Mouse (Mus musculus) kidney, postnatal 0 days (tissue): ENCODE data around the gene Ankrd42. TPM values are rescaled to one million over a fixed set of nuclear protein-coding genes. Genes with fewer than 3 reads are reported as not detected.
A peak's percentile ranks its signal among the peaks of the same experiment; 100 is the strongest.

Source experiments
- ATAC-seq: fragments of 200-750 bp; cut with Nextera tagmentation; replicated peaks from 2 replicates; pipeline ENCODE4 v1.8.0; 2017; ENCODE audit warnings: low read depth, moderate number of reproducible peaks, moderate TSS enrichment, moderate library complexity; ENCODE audit not compliant: low FRiP score
- DNase-seq: peaks from one replicate; pipeline ENCODE4 v3.0.0-alpha.2; 2016; ENCODE audit warnings: low spot score
- H3K27ac ChIP-seq: fragments of 300-500 bp; sonication (generic); 2 replicates; pipeline ENCODE4 v1.5.1; 2014; ENCODE audit warnings: mild to moderate bottlenecking
- H3K27me3 ChIP-seq: fragments of 300-500 bp; sonication (generic); 2 replicates; pipeline ENCODE4 v1.6.1; 2014; ENCODE audit warnings: low read length, mixed read lengths; ENCODE audit not compliant: insufficient read depth
- H3K36me3 ChIP-seq: fragments of 300-500 bp; sonication (generic); 2 replicates; pipeline ENCODE4 v1.6.1; 2014; ENCODE audit warnings: low read length, mixed read lengths; ENCODE audit not compliant: insufficient read depth
- H3K4me1 ChIP-seq: fragments of 300-500 bp; sonication (generic); replicated peaks from 2 replicates; pipeline ENCODE4 v1.6.1; 2014; ENCODE audit warnings: antibody characterized with exemption, low read length, mixed read lengths; ENCODE audit not compliant: insufficient read depth
- H3K4me2 ChIP-seq: fragments of 300-500 bp; sonication (generic); 2 replicates; pipeline ENCODE4 v1.6.1; 2014; ENCODE audit warnings: mild to moderate bottlenecking, low read length, moderate library complexity, mixed read lengths
- H3K4me3 ChIP-seq: fragments of 300-500 bp; sonication (generic); replicated peaks from 2 replicates; pipeline ENCODE4 v1.5.1; 2014; ENCODE audit warnings: low read depth, low read length
- H3K9ac ChIP-seq: fragments of 300-500 bp; sonication (generic); 2 replicates; pipeline ENCODE4 v1.6.1; 2014; ENCODE audit warnings: low read depth, low read length
- H3K9me3 ChIP-seq: fragments of 300-500 bp; sonication (generic); replicated peaks from 2 replicates; pipeline ENCODE4 v1.6.1; 2016; ENCODE audit warnings: low read length, inconsistent platforms, mixed read lengths
- CTCF ChIP-seq: IDR thresholded peaks from 2 replicates; pipeline ENCODE4 v1.5.1; 2016; ENCODE audit warnings: antibody characterized with exemption, low read depth, mild to moderate bottlenecking, moderate library complexity
- WGBS: fragments of 180-500 bp; shearing (Covaris S2); extraction: QIAGEN DNeasy Blood & Tissue Kit; methylation state at CpG from one replicate; pipeline ENCODE4 v1.1.7; 2014; 5-methylcytosine and 5-hydroxymethylcytosine counted together
- polyA plus RNA-seq: library from polyadenylated mRNA; unstranded; fragments of >200 nt; fragmentation: Nextera tagmentation; extraction: Ambion mirVana; gene quantifications from 2 replicates; pipeline ENCODE4 v1.2.1, GENCODE M21; 2015

Ankrd42 gene
- polyA plus RNA-seq, 1 experiment from 2014 or later, result 4.5 TPM

DNA sequence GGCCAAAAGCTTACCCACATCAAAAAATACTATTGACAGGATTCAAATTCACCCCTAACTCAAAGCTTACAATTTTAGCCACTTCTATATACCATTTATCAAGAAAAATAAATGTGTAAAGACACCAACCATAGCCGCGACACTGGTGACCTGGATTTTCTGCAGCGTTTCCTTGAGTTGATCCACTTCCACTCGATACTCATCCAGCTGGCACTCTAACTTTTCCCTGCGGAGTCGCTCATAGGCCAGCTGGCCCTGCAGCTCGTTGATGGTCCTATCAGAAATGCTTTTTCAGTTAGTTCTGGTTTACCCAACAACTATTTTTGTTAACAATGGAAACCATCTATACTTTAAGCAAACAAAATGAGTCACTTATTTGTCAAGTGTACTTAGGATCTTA, 47.0 kb downstream of the Ankrd42 start:
- H3K27me3 ChIP-seq, result no peaks in the 10 kb centered on the region
- 87% methylated on average over 7 of the region's 7 CpGs for WGBS
- no peak overlapping the region for H3K4me3 ChIP-seq
- no peak overlapping the region for H3K9ac ChIP-seq
- H3K4me1 ChIP-seq, result no peaks in the 10 kb centered on the region
- H3K27ac ChIP-seq, result no peak overlapping the region
- H3K36me3 ChIP-seq, result no peaks in the 10 kb centered on the region
- no peak overlapping the region for H3K4me2 ChIP-seq
- no peak for TF ChIP-seq CTCF
- no peaks in the 10 kb centered on the region for H3K9me3 ChIP-seq
- no peak for ATAC-seq
- no peak for DNase-seq

DNA sequence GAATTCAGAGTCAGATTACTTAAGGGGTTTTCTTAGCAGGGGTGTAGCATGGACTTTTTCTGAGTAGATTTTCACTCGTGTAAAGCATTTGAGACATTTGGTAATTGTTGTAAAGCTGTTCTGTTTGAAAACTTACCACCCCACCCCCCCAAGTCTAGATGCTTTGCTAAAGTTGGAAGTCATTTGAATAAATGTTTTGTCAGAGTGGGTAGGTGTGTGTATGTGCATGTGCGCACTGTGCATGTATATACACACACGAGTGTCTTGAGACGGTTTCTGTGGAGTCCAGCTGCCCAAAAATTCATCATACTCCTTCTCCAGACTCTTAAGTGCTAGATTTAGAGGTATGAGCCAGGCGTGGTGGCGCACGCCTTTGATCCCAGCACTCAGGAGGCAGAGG, 53.4 kb downstream of the Ankrd42 start:
- H3K4me3 ChIP-seq, result no peak overlapping the region
- H3K4me1 ChIP-seq, result no peaks in the 10 kb centered on the region
- H3K36me3 ChIP-seq, result 0 out of 2 replicates have a peak, but pooled peaks cover 1% of the 10 kb centered on the region
- no peak for TF ChIP-seq CTCF
- H3K4me2 ChIP-seq, result no peak overlapping the region
- H3K9me3 ChIP-seq, result no peaks in the 10 kb centered on the region
- 91% methylated on average over 7 of the region's 7 CpGs for WGBS
- ATAC-seq, result no peak
- no peak for DNase-seq
- no peak overlapping the region for H3K27ac ChIP-seq
- no peak overlapping the region for H3K9ac ChIP-seq
- no peaks in the 10 kb centered on the region for H3K27me3 ChIP-seq

GRCm38 (mm10) chr7:92580491-92581207, 56.3 kb downstream of the Ankrd42 start:
- TF ChIP-seq CTCF, result no peak
- 89% methylated on average over 5 of the region's 5 CpGs for WGBS
- H3K36me3 ChIP-seq, result 0 out of 2 replicates have a peak, but pooled peaks cover 6% of the 10 kb centered on the region
- no peaks in the 10 kb centered on the region for H3K4me1 ChIP-seq
- no peaks in the 10 kb centered on the region for H3K9me3 ChIP-seq
- DNase-seq (no peak), ATAC-seq (no peak)
- H3K4me3 ChIP-seq, result no peak overlapping the region
- no peaks in the 10 kb centered on the region for H3K27me3 ChIP-seq
- no peak overlapping the region for H3K9ac ChIP-seq
- no peak overlapping the region for H3K4me2 ChIP-seq
- no peak overlapping the region for H3K27ac ChIP-seq

DNA sequence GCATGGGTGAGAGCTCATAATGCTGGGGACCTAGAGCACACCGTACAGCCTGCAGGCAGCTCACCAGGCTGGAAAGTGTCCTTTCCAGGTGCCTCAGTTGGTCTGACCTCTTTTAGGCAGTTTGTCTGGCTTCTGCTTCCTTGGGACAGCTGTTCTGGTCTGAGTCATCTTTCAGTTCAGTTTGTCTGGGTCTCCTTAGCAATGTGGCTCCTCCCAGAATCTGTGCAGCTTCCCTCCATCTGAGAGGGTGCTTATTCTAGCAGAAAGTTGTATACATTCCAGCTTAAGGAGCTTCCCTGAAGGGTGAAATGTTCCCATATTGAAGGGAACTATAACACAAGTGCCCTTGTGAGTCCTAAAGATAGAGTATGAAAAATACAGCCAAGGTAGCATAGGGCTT, 70.2 kb downstream of the Ankrd42 start:
- no peaks in the 10 kb centered on the region; the same call in 1 of the 2 replicates for H3K4me1 ChIP-seq
- no peaks in the 10 kb centered on the region for H3K9me3 ChIP-seq
- no peaks in the 10 kb centered on the region for H3K27me3 ChIP-seq
- H3K36me3 ChIP-seq, result peaks cover 5% of the 10 kb centered on the region; the same call in 1 of the 2 replicates
- 90% methylated on average over 1 of the region's 1 CpGs for WGBS
- ATAC-seq (no peak), DNase-seq (no peak)
- H3K9ac ChIP-seq, result no peak overlapping the region
- H3K27ac ChIP-seq, result no peak overlapping the region
- H3K4me2 ChIP-seq, result no peak overlapping the region
- no peak overlapping the region for H3K4me3 ChIP-seq
- TF ChIP-seq CTCF, result no peak

DNA sequence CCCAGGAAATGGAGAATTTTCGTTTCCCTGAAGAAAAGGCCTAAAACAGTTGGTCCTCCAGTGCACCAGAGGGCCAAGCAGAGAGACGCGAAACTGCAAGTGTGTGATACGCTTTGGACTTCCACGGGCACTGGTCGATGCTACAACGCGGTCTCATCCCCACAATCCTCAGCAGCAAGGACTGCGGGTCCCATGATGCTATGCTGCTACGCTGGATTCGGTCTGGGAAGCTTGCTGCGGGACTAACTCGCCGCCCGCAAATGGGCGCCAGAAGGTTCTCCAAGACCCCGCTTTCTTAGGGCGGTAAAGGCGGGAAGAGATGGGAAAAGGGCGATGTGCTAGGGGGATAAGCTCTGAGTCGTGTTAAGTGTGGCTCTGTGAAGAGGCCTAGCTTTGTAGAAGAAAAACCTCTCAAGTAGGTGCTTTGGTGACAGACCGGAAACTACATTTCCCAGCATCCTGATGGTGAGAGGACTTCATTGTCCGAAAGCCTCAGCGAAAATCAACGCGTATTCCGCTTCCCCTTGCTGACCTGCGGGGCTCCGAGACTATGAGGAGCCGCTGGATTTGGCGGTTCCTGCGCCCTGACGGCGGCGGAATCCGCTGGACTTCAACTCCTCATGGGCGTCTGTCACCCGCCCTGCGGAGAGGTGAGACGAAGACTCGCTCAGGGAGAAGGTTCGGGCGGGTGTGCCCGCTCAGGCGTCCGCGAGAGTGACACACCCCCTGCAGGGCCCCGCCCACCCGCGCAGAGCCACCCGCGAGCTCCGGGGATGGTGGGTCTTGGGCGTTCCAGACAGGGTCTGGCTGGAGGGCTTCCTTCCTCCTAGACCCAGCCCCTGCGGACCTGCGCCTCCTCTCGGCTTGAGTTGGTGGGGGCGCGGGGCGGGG, 75.7 kb downstream of the Ankrd42 start, which contains the start of gene Ccdc90b:
Gene Ccdc90b, plus strand, starts transcription at position 164 of the 891 bp plus-strand sequence.
- ATAC-seq (peak; percentile 96), DNase-seq (peak; percentile 97)
- Histone ChIP-seq H3K36me3 (no peaks in the 10 kb centered on the region), H3K27ac (peak within 1 kb of the TSS; percentile 88), H3K4me2 (peak within 1 kb of the TSS; percentile 69), H3K4me1 (no peaks in the 10 kb centered on the region; the same call in 1 of the 2 replicates), H3K4me3 (peak within 1 kb of the TSS; percentile 76), H3K9me3 (no peaks in the 10 kb centered on the region), H3K9ac (peak within 1 kb of the TSS; percentile 66), H3K27me3 (no peaks in the 10 kb centered on the region)
- WGBS, result under 1% methylated on average over 60 of the region's 60 CpGs
- peak; percentile 65 for TF ChIP-seq CTCF

DNA sequence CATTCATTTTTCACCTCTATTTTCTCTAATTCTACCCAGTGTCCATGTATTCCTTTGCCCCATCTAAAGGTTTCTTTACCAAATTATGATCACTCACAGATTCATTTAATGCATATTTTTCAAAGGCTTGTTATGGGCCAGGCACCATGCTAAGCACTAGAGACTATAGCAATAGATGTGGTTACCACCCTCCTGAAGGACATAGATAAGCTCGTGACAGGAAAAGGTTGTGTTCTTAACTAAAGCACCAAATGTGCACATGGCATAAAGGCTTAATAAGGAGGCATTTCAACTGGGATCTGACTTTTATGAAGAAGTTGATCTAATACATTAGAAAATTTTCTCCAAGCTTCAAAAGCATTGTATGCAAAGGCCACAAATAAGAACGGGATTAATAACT, 78.2 kb downstream of the Ankrd42 start:
- Histone ChIP-seq H3K4me2 (no peak overlapping the region), H3K27ac (no peak overlapping the region), H3K36me3 (no peaks in the 10 kb centered on the region), H3K4me1 (no peaks in the 10 kb centered on the region; the same call in 1 of the 2 replicates), H3K9ac (no peak overlapping the region), H3K27me3 (no peaks in the 10 kb centered on the region), H3K4me3 (no peak overlapping the region), H3K9me3 (no peaks in the 10 kb centered on the region)
- TF ChIP-seq CTCF, result no peak
- no peak for ATAC-seq
- whole genome bisulfite sequencing, result 89% methylated on average over 2 of the region's 2 CpGs
- DNase-seq, result no peak
